Mouse (Mus musculus): ENCODE measurements around the gene Hcls1.

Hcls1 gene

DNA sequence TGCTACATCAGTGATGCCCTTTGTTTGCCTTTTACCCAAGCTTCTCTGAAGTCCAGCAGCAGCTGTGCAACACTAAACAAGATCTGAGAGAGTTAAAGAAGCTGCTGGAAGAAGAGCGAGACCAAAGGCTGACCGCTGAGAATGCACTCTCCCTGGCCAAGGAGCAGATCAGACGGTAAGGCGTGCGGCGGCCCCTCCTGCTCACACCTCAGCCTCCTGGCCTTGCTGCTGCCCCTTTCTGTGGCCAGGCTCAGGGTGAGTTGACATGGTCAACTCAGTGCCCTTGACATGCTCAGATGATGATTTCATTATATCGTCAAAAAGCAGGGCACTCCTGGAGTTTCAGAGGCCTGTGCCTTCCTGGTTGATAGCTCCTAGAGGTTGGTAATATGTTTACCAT is 5.6 kb upstream of the Hcls1 start:
- in situ Hi-C loops (cut with MboI, MseI) = loop anchor here (25.0 kb wide), 1 partner anchor 608 kb away; the partner anchor contains the start of genes Gtf2e1 and Rabl3

GRCm38 (mm10) chr16:36930231-36931136 is 4.3 kb upstream of the Hcls1 start:
- in situ Hi-C loops (cut with MboI, MseI) = loop anchor here (5.0 to 25.0 kb wide), 3 partner anchors 43 to 607 kb away; partner anchors contain the start of genes Gtf2e1, Polq and Rabl3

DNA sequence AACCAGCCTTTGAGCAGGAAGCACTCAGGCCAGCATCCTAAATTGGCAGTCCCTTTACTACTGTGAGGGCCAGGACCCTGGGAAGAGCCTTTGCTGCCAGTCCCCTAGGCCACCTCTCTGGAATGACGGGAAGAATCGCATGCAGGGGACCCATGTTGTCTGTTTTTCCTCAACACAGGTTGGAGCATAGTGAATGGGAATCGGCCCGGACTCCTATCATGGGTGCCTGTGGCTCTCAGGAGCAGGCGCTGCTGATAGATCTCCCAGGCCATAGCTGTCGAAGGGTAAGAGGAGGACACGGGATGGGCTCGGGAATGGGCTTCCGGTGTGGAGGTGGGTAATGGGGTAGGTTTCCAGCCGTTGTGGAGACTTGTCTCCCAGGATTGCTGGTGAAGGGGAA is 3.4 kb upstream of the Hcls1 start:
- in situ Hi-C loops (cut with MboI, MseI) = loop anchor here (5.0 to 25.0 kb wide), 3 partner anchors 44 to 606 kb away; partner anchors contain the start of genes Gtf2e1, Polq and Rabl3

DNA sequence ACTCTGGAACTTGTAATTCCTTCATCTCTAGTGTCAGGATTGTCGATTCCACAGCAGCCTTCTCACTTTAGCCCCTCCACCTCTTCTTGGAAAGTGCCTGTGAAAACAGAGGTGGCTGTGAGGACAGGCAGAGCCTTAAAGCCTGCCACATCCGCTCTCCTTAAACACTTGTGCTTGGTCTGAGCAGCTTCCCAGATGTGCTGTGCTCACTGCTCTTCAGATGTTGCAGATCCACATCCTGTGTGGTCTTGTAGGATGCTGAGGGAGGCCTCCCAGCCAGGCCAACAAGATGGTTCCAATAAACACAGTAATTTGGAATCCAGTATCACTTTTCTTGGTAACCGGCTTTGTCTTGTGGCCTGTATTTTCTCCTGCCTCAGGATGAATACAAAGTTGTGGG is 2.8 kb upstream of the Hcls1 start:
- in situ Hi-C loops (cut with MboI, MseI) = loop anchor here (5.0 to 25.0 kb wide), 3 partner anchors 45 to 605 kb away; partner anchors contain the start of genes Gtf2e1, Polq and Rabl3

DNA sequence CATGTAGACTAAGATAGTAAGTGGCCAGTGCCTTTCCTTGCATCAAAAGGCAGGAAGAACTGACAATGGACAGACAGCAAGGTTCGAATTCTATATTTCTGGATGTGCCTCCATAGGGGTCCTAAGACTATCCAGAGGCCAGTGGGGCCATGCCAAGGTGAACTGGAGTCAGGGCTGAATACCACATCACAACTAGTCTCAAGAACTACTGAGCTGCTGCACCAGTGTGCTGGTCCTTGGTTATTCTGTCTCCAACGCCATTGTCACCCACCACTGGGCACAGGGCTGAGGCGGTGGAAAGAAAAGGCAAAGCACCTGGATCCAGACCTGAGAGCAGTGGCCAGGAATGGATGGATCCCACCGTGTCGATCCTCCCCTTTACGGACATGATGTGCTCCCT is 2.2 kb upstream of the Hcls1 start:
- in situ Hi-C loops (cut with MboI, MseI) = loop anchor here (5.0 to 25.0 kb wide), 3 partner anchors 45 to 605 kb away; partner anchors contain the start of genes Gtf2e1, Polq and Rabl3

- in situ Hi-C loops (cut with MboI, MseI) = loop anchor here (5.0 to 25.0 kb wide), 3 partner anchors 47 to 603 kb away; partner anchors contain the start of genes Gtf2e1, Polq and Rabl3
Observed at GRCm38 (mm10) chr16:36934131-36934840, 497 bp upstream of the Hcls1 start.

DNA sequence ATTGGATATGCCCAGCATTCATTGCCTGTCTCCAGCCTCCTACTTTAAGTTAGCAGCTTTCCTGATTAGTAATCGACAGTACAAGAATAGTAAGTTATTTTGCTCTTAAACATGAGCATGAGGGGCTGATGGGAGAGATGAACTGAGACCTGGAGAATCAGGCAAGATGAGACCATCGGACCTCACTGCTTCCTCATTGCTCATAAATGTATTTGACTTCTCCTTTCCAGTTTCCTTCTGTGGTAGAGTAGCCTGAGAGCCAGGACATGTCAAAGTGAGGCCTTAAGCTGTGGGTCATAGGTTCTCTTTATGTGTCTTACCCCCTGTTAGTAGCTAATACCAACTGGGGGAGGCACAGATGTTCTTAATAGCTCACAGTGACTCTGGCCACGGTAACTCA is 1.0 kb downstream of the Hcls1 start:
- in situ Hi-C loops (cut with MboI, MseI) = loop anchor here (25.0 kb wide), 1 partner anchor 601 kb away; the partner anchor contains the start of genes Gtf2e1 and Rabl3

DNA sequence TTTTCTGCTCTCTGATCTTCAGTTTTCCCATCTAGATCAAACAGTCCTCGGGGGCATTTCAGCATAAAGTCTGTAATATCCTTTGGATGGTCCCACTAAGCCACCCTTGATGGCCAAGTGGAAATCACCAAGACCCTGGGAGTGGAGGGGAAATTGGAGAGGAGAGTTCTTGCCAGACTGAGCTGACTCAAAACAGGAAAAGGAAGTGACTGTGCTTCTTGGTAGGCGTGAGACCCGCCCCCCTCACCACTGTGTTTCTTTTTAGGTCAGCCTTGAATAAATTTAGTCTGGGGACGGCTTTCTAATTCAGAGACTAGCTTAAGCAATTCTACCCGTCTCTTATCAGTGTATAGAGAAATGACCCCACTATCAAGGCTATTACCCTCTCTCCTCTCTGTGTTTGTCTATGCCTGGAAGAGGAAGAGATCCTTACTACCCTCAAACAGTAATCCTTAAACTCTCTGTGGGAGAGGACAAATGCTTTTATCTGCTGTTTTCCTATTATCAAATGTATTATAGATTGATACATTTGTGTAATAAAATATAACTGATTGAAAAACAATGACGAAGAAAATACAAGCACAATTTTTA is 6.4 kb downstream of the Hcls1 start:
- in situ Hi-C loops (cut with MboI, MseI) = loop anchor here (25.0 kb wide), 1 partner anchor 596 kb away; the partner anchor contains the start of genes Gtf2e1 and Rabl3

GRCm38 (mm10) chr16:36941895-36942294 is 7.1 kb downstream of the Hcls1 start:
- in situ Hi-C loops (cut with MboI, MseI) = loop anchor here (25.0 kb wide), 1 partner anchor 595 kb away; the partner anchor contains the start of genes Gtf2e1 and Rabl3

- in situ Hi-C loops (cut with MboI, MseI) = loop anchor here (25.0 kb wide), 1 partner anchor 594 kb away; the partner anchor contains the start of genes Gtf2e1 and Rabl3
Observed at GRCm38 (mm10) chr16:36943591-36943990, 8.8 kb downstream of the Hcls1 start.

DNA sequence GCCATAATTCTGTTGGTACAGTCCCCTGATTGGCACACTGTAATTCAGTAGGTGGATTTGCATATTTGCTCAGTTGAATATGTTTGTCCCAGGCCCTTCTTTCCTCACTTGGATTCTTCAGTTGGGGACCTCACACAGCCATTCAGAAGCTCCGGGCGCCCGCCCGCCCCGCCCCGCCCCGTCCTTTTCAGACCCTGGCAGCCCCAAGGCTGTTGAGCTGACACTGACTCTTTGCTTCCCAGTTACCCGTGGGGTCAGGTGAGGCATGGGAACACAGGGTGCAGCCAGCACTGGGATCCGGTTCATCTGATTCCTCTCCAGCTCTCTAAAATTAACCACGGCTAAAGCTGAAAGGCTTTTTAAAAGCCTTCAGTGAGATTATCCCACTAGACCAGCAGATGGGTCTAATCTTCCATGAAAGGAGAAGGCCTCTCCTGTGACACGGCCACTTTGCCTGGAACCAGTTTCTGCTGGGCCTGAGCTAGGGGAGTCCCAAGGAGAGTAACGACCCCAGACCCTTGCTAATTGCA is 10.2 kb downstream of the Hcls1 start:
- in situ Hi-C loops (cut with MboI, MseI) = loop anchor here (25.0 kb wide), 1 partner anchor 592 kb away; the partner anchor contains the start of genes Gtf2e1 and Rabl3

DNA sequence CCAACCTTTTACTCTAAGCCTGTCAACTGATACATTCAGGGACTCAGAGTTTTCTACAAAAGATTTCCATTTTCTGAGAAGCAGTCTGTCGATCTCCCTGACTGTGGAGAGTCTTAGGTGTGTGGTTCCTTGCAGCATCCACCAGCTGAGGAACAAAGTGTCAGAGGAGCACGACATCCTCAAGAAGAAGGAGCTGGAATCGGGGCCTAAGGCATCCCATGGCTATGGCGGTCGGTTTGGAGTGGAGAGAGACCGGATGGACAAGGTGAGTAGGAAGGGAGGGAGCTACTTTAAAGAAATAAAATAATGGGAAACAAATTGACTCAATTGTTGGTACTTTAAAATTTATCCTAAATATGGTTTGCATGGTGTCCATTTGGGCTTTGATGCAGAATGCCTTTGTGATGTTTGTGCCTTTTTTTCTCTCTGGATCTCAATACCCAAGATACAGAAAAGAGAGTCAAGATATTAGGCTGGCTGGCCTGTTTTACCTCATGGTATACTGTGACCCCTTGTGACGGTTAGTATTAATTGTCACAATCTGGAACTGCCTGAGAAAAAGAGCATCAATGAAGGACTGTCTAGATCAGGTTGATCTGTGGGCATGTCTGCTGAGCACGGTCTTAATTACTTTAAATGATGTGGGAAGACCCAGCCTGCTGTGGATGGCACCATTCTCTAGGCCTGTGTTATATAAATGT is 11.8 kb downstream of the Hcls1 start:
- in situ Hi-C loops (cut with MboI, MseI) = loop anchor here (25.0 kb wide), 1 partner anchor 591 kb away; the partner anchor contains the start of genes Gtf2e1 and Rabl3

- in situ Hi-C loops (cut with MboI, MseI) = loop anchor here (25.0 kb wide), 1 partner anchor 590 kb away; the partner anchor contains the start of genes Gtf2e1 and Rabl3
Observed at GRCm38 (mm10) chr16:36947646-36948197, 12.9 kb downstream of the Hcls1 start.

DNA sequence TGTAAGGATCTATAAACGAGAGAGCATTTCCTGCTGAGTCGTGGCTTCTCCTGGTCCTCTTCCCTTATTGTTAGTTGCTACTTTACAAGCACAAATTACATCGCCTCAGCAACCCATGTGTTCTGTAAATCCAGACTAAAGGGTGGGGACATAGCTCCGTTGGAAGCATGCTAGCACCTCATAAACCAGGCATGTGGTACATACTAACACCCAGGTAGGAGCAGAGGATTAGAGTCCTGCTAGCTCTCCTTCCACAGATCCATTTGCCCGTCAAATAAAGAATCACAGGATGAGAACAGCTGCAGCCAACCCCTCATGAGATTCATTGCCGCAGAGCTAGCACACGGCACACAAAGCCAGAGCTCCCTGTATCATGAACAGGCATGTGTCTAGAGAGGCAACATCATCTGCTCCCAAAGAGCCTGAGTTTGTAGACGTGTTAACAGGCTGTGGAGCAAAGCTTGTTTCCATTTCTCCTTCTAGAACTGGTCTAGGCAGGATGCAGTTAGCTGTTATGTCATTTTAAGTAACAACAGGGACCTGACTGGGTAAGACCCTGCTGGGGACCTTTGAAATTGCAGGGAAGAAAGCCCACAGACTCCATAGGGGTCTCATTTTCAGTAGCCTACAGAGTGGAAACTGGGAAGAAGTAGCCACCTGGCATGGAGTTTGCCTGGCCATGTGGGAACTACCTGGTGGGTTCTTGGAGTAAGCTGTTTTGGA is 15.0 kb downstream of the Hcls1 start:
- in situ Hi-C loops (cut with MboI, MseI) = loop anchor here (25.0 kb wide), 1 partner anchor 588 kb away; the partner anchor contains the start of genes Gtf2e1 and Rabl3

- in situ Hi-C loops (cut with MboI, MseI) = no loop called here
Observed at GRCm38 (mm10) chr16:36951029-36951428, 16.2 kb downstream of the Hcls1 start.

- in situ Hi-C loops (cut with MboI, MseI) = no loop called here
Observed at GRCm38 (mm10) chr16:36955106-36955505, 20.3 kb downstream of the Hcls1 start.

- in situ Hi-C loops (cut with MboI, MseI) = no loop called here
Observed at GRCm38 (mm10) chr16:36963415-36963814, 28.6 kb downstream of the Hcls1 start.

DNA sequence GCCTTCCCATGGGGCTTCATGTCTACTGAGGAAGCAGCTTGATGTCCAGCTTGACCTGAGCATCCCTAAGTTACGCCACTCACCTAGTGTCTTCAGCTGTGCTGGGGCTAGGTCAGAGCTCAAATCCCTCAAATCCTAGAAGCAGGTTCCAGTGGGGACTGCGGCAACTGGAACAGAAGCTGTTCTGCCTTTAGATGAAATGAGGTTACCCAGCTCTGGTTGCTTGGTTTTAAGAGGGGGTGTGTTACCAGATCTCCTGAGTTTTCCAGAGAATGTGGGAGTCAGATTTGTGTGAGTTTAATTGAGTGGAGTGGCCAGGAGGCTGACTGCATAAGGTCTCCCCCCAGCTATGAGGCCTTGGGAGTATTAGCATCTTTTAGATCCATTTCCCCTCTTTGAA is 44.3 kb downstream of the Hcls1 start:
- in situ Hi-C loops (cut with MboI, MseI) = no loop called here

DNA sequence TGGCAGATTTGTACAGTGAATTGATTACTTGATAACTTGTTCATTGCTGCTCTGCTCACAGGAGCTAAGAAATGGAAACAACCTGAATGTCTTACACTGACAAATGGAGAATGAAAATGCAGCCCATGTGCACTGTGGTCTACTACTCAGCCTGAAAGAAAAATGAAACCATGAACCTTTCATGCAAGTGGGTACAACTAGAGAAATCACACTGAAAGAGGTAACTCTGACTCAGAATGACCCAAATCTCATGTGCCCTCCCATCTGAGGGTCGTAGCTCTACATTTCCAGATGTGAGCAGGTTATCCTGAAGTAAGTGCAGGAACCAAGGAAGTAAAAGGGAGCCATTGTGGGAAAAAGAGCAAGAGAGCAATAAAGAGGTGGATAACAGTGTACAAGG is 49.0 kb downstream of the Hcls1 start:
- in situ Hi-C loops (cut with MboI, MseI) = no loop called here

Data from T-helper 1 cell (primary cell).